8 mouse cellular contexts compared by ENCODE assay signal in genomic region chrX:100741940-100742339, GRCm38 (mm10). TPM values are rescaled to one million over a fixed set of nuclear protein-coding genes. Genes with fewer than 3 reads are reported as not detected.
DNase-seq lines count a peak whose midpoint lies in the region; ATAC-seq and TF ChIP-seq lines count a peak whose summit lies in the region.
"Had no signal": no experiment of that assay in that cellular context is flagged by ENCODE, and none has a peak within 500 bp of the region (broad histone marks: within the 10 kb centered on the region; RNA-seq: fewer than 3 reads in every experiment).

No protein-coding gene starts in this region.

- no peak overlapping the region for H3K9ac ChIP-seq in ES-E14 (ENCODE audit: insufficient read depth, low read depth, low read length, poor library complexity, severe bottlenecking)
- H3K9ac ChIP-seq in embryonic facial prominence, embryonic 14.5 days (ENCODE audit: low read depth, low read length): no peak overlapping the region
- no peak overlapping the region for H3K9ac ChIP-seq in heart, embryonic 15.5 days

- DNase-seq in ES-E14 (ENCODE audit: low read depth, low spot score): peak; percentile 43
- DNase-seq in adrenal gland, postnatal 10 days: peak; percentile 51
- peak; percentile 33 for DNase-seq in embryonic facial prominence, embryonic 14.5 days (ENCODE audit: low spot score)
- DNase-seq in layer of hippocampus, postnatal 10 days (ENCODE audit: low spot score in 2 of 2): peak; percentile 80 to 84
- peak; percentile 62 for DNase-seq in mesoderm, embryonic 11.5 days (ENCODE audit: low read depth, low spot score)
- peak; percentile 83 for DNase-seq in right cerebral cortex, postnatal 4 days

- peaks cover 17% of the 10 kb centered on the region for H3K27me3 ChIP-seq in embryonic facial prominence, embryonic 14.5 days (replicated peaks; ENCODE audit: control insufficient read depth, insufficient read depth, low read length)
- 0 out of 2 replicates have a peak, but pooled peaks cover 4% of the 10 kb centered on the region for H3K27me3 ChIP-seq in heart, embryonic 15.5 days

- no peaks in the 10 kb centered on the region for H3K9me3 ChIP-seq in ES-E14 (ENCODE audit: control insufficient read depth, insufficient read depth, low read depth, low read length)
- H3K9me3 ChIP-seq in embryonic facial prominence, embryonic 14.5 days (ENCODE audit: control insufficient read depth, low read length): no peaks in the 10 kb centered on the region
- no peaks in the 10 kb centered on the region for H3K9me3 ChIP-seq in heart, embryonic 15.5 days (replicated peaks)

- no peaks in the 10 kb centered on the region; a peak in 1 of 4 replicates for H3K4me1 ChIP-seq in ES-E14 (ENCODE audit: control insufficient read depth in 2 of 2, insufficient read depth in 2 of 2, low read length in 2 of 2, poor library complexity in 1 of 2)
- no peaks in the 10 kb centered on the region for H3K4me1 ChIP-seq in embryonic facial prominence, embryonic 14.5 days (ENCODE audit: control insufficient read depth, insufficient read depth, low read length)
- no peaks in the 10 kb centered on the region for H3K4me1 ChIP-seq in heart, embryonic 15.5 days (replicated peaks)

- peak; percentile 69; the same call in 1 of the 2 replicates for ATAC-seq in embryonic facial prominence, embryonic 14.5 days (ENCODE audit: low read depth)
- peak; percentile 53; the same call in 1 of the 2 replicates for ATAC-seq in heart, embryonic 15.5 days (replicated peaks; ENCODE audit: insufficient number of reproducible peaks, insufficient read depth, low FRiP score, low read depth)

- H3K4me2 ChIP-seq in embryonic facial prominence, embryonic 14.5 days (ENCODE audit: low read depth, low read length): no peak overlapping the region
- H3K4me2 ChIP-seq in heart, embryonic 15.5 days: peak overlapping the region; percentile 50

- H3K4me3 ChIP-seq in ES-E14 (ENCODE audit: insufficient read depth in 1 of 2, low read depth in 1 of 2, low read length in 2 of 2, poor library complexity in 1 of 2, severe bottlenecking in 1 of 2): no peak overlapping the region
- H3K4me3 ChIP-seq in embryonic facial prominence, embryonic 14.5 days (ENCODE audit: low read depth, low read length): no peak overlapping the region
- peak overlapping the region; percentile 36; the same call in 1 of the 2 replicates for H3K4me3 ChIP-seq in heart, embryonic 15.5 days

- H3K27ac ChIP-seq in ES-E14 (ENCODE audit: insufficient read depth, low read depth, low read length, poor library complexity, severe bottlenecking): no peak overlapping the region
- H3K27ac ChIP-seq in embryonic facial prominence, embryonic 14.5 days (replicated peaks; ENCODE audit: low read depth, low read length): no peak overlapping the region
- peak overlapping the region; percentile 88; the same call in 1 of the 2 replicates for H3K27ac ChIP-seq in heart, embryonic 15.5 days

- no peaks in the 10 kb centered on the region for H3K36me3 ChIP-seq in ES-E14 (ENCODE audit: control insufficient read depth, insufficient read depth, low read length, poor library complexity, severe bottlenecking)
- no peaks in the 10 kb centered on the region for H3K36me3 ChIP-seq in embryonic facial prominence, embryonic 14.5 days (ENCODE audit: control insufficient read depth, insufficient read depth, low read length)
- no peaks in the 10 kb centered on the region for H3K36me3 ChIP-seq in heart, embryonic 15.5 days

- in situ Hi-C loops in ES-E14 (cut with MboI; ENCODE audit: low sequenced_read_pairs in 2 of 2, unreplicated experiment in 2 of 2): no loop called here

- WGBS in embryonic facial prominence, embryonic 14.5 days: 21% methylated on average over 10 of the region's 10 CpGs
- 16% methylated on average over 10 of the region's 10 CpGs for WGBS in heart, embryonic 15.5 days

TF ChIP-seq in ES-E14, 5 proteins besides CTCF, POLR2A, EP300 and RAD21:
- TF ChIP-seq MAFK (IDR thresholded peaks at IDR 0.05; ENCODE audit: insufficient read depth, low read depth, low read length): no peak
- no peak for TF ChIP-seq ZC3H11A (IDR thresholded peaks at IDR 0.05; ENCODE audit: borderline replicate concordance, low read depth, low read length)
- no peak for TF ChIP-seq HCFC1 (IDR thresholded peaks at IDR 0.05; ENCODE audit: borderline replicate concordance, insufficient read depth, low read length)
- TF ChIP-seq CHD2 (IDR thresholded peaks at IDR 0.05; ENCODE audit: low read depth, low read length): no peak
- TF ChIP-seq ZNF384 (IDR thresholded peaks at IDR 0.05; ENCODE audit: low read depth, low read length): no peak

RNA-seq across cellular contexts. Expression of gene Gdpd2, which starts 12.3 kb away (rescaled TPM):
- 0.22 and 0.32 TPM in 2 replicates for total RNA-seq in ES-E14 (2012; rRNA removed)
- total RNA-seq in adrenal gland, postnatal 10 days (2021): 1 to 10 TPM in 1 of 2 experiments, under 1 TPM in 1; 0.69 to 1.2 TPM
- polyA plus RNA-seq in embryonic facial prominence, embryonic 14.5 days (2014; fragmentation: Nextera tagmentation; extraction: Ambion mirVana): 7.1 and 7.5 TPM in 2 replicates
- polyA plus RNA-seq in heart, embryonic 15.5 days (2015; fragmentation: Nextera tagmentation; extraction: Ambion mirVana): 1.0 and 1.4 TPM in 2 replicates
- total RNA-seq in layer of hippocampus, postnatal 10 days (2021): 10 to 100 TPM; 20.0 to 20.9 TPM
- total RNA-seq: hematopoietic stem cell, adult 5-6 weeks had no signal

RNA-seq across cellular contexts. Expression of gene Dlg3, which starts 25.6 kb away (rescaled TPM):
- 13.1 and 15.3 TPM in 2 replicates for total RNA-seq in ES-E14 (2012; rRNA removed)
- total RNA-seq in adrenal gland, postnatal 10 days (2021): 10 to 100 TPM; 20.2 to 29.0 TPM
- 4.5 and 6.2 TPM in 2 replicates for polyA plus RNA-seq in embryonic facial prominence, embryonic 14.5 days (2014; fragmentation: Nextera tagmentation; extraction: Ambion mirVana)
- polyA plus RNA-seq in heart, embryonic 15.5 days (2015; fragmentation: Nextera tagmentation; extraction: Ambion mirVana): 1.0 and 1.3 TPM in 2 replicates
- total RNA-seq in layer of hippocampus, postnatal 10 days (2021): 100 to 1,000 TPM; 130 to 132 TPM

Comparison
In these comparisons a context has a peak if more than half of its experiments do, and no peak if none do; other contexts are left out.
1. DNase-seq: peak in every context shown above with its lines; median percentile 83 in right cerebral cortex, postnatal 4 days; 82 in layer of hippocampus, postnatal 10 days; 62 in mesoderm, embryonic 11.5 days; 51 in adrenal gland, postnatal 10 days; 43 in ES-E14; 33 in embryonic facial prominence, embryonic 14.5 days.
2. RNA of gene Gdpd2, which starts 12.3 kb away (total RNA-seq): 20.0 to 20.9 TPM in layer of hippocampus, postnatal 10 days; 0.69 to 1.2 TPM in adrenal gland, postnatal 10 days and 0.22 to 0.32 TPM in ES-E14; every median in the first group is over 4 times any median in the second.